Mouse (Mus musculus): Measurements from ENCODE around the gene Fkbp15. TPM values are rescaled to one million over a fixed set of nuclear protein-coding genes. Genes with fewer than 3 reads are reported as not detected.

The Fkbp15 gene
- total and polyA plus RNA-seq, 2 experiments, result 20.0 to 22.7 TPM

GRCm38 (mm10) chr4:62398956-62399355 lies 38.6 kb upstream of the Fkbp15 start:
- WGBS, result 73% methylated on average over 3 of the region's 3 CpGs

GRCm38 (mm10) chr4:62397616-62398365 lies 37.4 kb upstream of the Fkbp15 start:
- Histone ChIP-seq H3K9ac (ENCODE audit: low read depth, low read length) (no peak overlapping the region), H3K4me1 (ENCODE audit: control insufficient read depth, insufficient read depth, low read length) (peaks cover 15% of the 10 kb centered on the region), H3K79me2 (ENCODE audit: control insufficient read depth, insufficient read depth, low read length) (peaks cover 12% of the 10 kb centered on the region; the same call in 1 of the 2 replicates), H3K27me3 (ENCODE audit: control insufficient read depth, insufficient read depth, low read length) (no peaks in the 10 kb centered on the region), H3K27ac (replicated peaks; ENCODE audit: insufficient read depth, low read depth, low read length) (peak overlapping the region; percentile 49; the same call in 1 of the 2 replicates), H3K4me3 (ENCODE audit: insufficient read depth, low read depth, low read length) (no peak overlapping the region), H3K36me3 (ENCODE audit: control insufficient read depth, insufficient read depth, low read length) (peaks cover 44% of the 10 kb centered on the region)
- TF ChIP-seq CTCF (IDR thresholded peaks at IDR 0.05; ENCODE audit: low read depth, low read length), result no peak
- TF ChIP-seq POLR2A (IDR thresholded peaks at IDR 0.05; ENCODE audit: extremely low read depth, insufficient read depth, low read length), result no peak
- 49% methylated on average over 4 of the region's 4 CpGs for WGBS
- no peak for DNase-seq (ENCODE audit: extremely low read depth, low read depth, low spot score)

More at GRCm38 (mm10) chr4:62398956-62399355, 38.6 kb upstream of the Fkbp15 start:
- Histone ChIP-seq H3K27ac (replicated peaks; ENCODE audit: insufficient read depth, low read depth, low read length) (no peak overlapping the region), H3K36me3 (ENCODE audit: control insufficient read depth, insufficient read depth, low read length) (peaks cover 44% of the 10 kb centered on the region), H3K27me3 (ENCODE audit: control insufficient read depth, insufficient read depth, low read length) (no peaks in the 10 kb centered on the region), H3K79me2 (ENCODE audit: control insufficient read depth, insufficient read depth, low read length) (peaks cover 12% of the 10 kb centered on the region; the same call in 1 of the 2 replicates), H3K9ac (ENCODE audit: low read depth, low read length) (no peak overlapping the region), H3K4me1 (ENCODE audit: control insufficient read depth, insufficient read depth, low read length) (peaks cover 13% of the 10 kb centered on the region), H3K4me3 (ENCODE audit: insufficient read depth, low read depth, low read length) (no peak overlapping the region)
- no peak for DNase-seq (ENCODE audit: extremely low read depth, low read depth, low spot score)
- TF ChIP-seq CTCF (IDR thresholded peaks at IDR 0.05; ENCODE audit: low read depth, low read length), result no peak
- TF ChIP-seq POLR2A (IDR thresholded peaks at IDR 0.05; ENCODE audit: extremely low read depth, insufficient read depth, low read length), result no peak

GRCm38 (mm10) chr4:62395806-62396205 lies 35.5 kb upstream of the Fkbp15 start:
- TF ChIP-seq CTCF (IDR thresholded peaks at IDR 0.05; ENCODE audit: low read depth, low read length), result no peak
- TF ChIP-seq POLR2A (IDR thresholded peaks at IDR 0.05; ENCODE audit: extremely low read depth, insufficient read depth, low read length), result no peak
- Histone ChIP-seq H3K36me3 (ENCODE audit: control insufficient read depth, insufficient read depth, low read length) (peaks cover 41% of the 10 kb centered on the region), H3K27me3 (ENCODE audit: control insufficient read depth, insufficient read depth, low read length) (no peaks in the 10 kb centered on the region), H3K79me2 (ENCODE audit: control insufficient read depth, insufficient read depth, low read length) (peaks cover 7% of the 10 kb centered on the region; the same call in 1 of the 2 replicates), H3K9ac (ENCODE audit: low read depth, low read length) (no peak overlapping the region), H3K27ac (replicated peaks; ENCODE audit: insufficient read depth, low read depth, low read length) (peak overlapping the region; percentile 72), H3K4me3 (ENCODE audit: insufficient read depth, low read depth, low read length) (no peak overlapping the region), H3K4me1 (ENCODE audit: control insufficient read depth, insufficient read depth, low read length) (peaks cover 15% of the 10 kb centered on the region)
- WGBS, result 13% methylated on average over 1 of the region's 1 CpGs
- DNase-seq (ENCODE audit: extremely low read depth, low read depth, low spot score), result peak; percentile 96

GRCm38 (mm10) chr4:62393459-62393858 lies 33.1 kb upstream of the Fkbp15 start:
- peak; percentile 42 for DNase-seq (ENCODE audit: extremely low read depth, low read depth, low spot score)
- H3K4me3 ChIP-seq (ENCODE audit: insufficient read depth, low read depth, low read length), result no peak overlapping the region
- TF ChIP-seq CTCF (IDR thresholded peaks at IDR 0.05; ENCODE audit: low read depth, low read length) (no peak), POLR2A (IDR thresholded peaks at IDR 0.05; ENCODE audit: extremely low read depth, insufficient read depth, low read length) (no peak)
- no peaks in the 10 kb centered on the region for H3K27me3 ChIP-seq (ENCODE audit: control insufficient read depth, insufficient read depth, low read length)
- H3K79me2 ChIP-seq (ENCODE audit: control insufficient read depth, insufficient read depth, low read length), result peaks cover 11% of the 10 kb centered on the region; the same call in 1 of the 2 replicates
- WGBS, result 36% methylated on average over 6 of the region's 6 CpGs
- no peak overlapping the region for H3K9ac ChIP-seq (ENCODE audit: low read depth, low read length)
- peaks cover 30% of the 10 kb centered on the region for H3K4me1 ChIP-seq (ENCODE audit: control insufficient read depth, insufficient read depth, low read length)
- H3K27ac ChIP-seq (replicated peaks; ENCODE audit: insufficient read depth, low read depth, low read length), result no peak overlapping the region
- peaks cover 42% of the 10 kb centered on the region for H3K36me3 ChIP-seq (ENCODE audit: control insufficient read depth, insufficient read depth, low read length)

GRCm38 (mm10) chr4:62391892-62392291 lies 31.5 kb upstream of the Fkbp15 start:
- Histone ChIP-seq H3K79me2 (ENCODE audit: control insufficient read depth, insufficient read depth, low read length) (peaks cover 7% of the 10 kb centered on the region; the same call in 1 of the 2 replicates), H3K27me3 (ENCODE audit: control insufficient read depth, insufficient read depth, low read length) (no peaks in the 10 kb centered on the region), H3K36me3 (ENCODE audit: control insufficient read depth, insufficient read depth, low read length) (peaks cover 46% of the 10 kb centered on the region), H3K9ac (ENCODE audit: low read depth, low read length) (no peak overlapping the region), H3K4me3 (ENCODE audit: insufficient read depth, low read depth, low read length) (no peak overlapping the region), H3K27ac (replicated peaks; ENCODE audit: insufficient read depth, low read depth, low read length) (no peak overlapping the region), H3K4me1 (ENCODE audit: control insufficient read depth, insufficient read depth, low read length) (peaks cover 27% of the 10 kb centered on the region)
- DNase-seq (ENCODE audit: extremely low read depth, low read depth, low spot score), result no peak
- TF ChIP-seq CTCF (IDR thresholded peaks at IDR 0.05; ENCODE audit: low read depth, low read length) (no peak), POLR2A (IDR thresholded peaks at IDR 0.05; ENCODE audit: extremely low read depth, insufficient read depth, low read length) (no peak)
- 84% methylated on average over 7 of the region's 7 CpGs for WGBS
